Mouse (Mus musculus): ENCODE measurements around the gene Ptgr1. TPM values are rescaled to one million over a fixed set of nuclear protein-coding genes. Genes with fewer than 3 reads are reported as not detected.
A peak's percentile ranks its signal among the peaks of the same experiment; 100 is the strongest.

Gene Ptgr1
- polyA plus RNA-seq, 1 experiment from 2014 or later: 13.5 TPM

- in situ Hi-C loops (cut with MboI; ENCODE audit: low pct_unique_long_range_greater_than_20kb): no loop called here
- no peaks in the 10 kb centered on the region for H3K27me3 ChIP-seq
- ChIA-PET POLR2A (no interaction called here), CTCF (no interaction called here)
- DNase-seq (ENCODE audit: low read depth, low spot score) (no peak), ATAC-seq (no peak)
- no peak for TF ChIP-seq CTCF (IDR thresholded peaks at IDR 0.05)
Measured at GRCm38 (mm10) chr4:58961719-58962118, 25.2 kb downstream of the Ptgr1 start.

GRCm38 (mm10) chr4:58952630-58953029 is 34.3 kb downstream of the Ptgr1 start:
- no peaks in the 10 kb centered on the region for H3K27me3 ChIP-seq
- no peak for ATAC-seq
- DNase-seq (ENCODE audit: low read depth, low spot score): no peak
- in situ Hi-C loops (cut with MboI; ENCODE audit: low pct_unique_long_range_greater_than_20kb): no loop called here
- POLR2A ChIA-PET: no interaction called here
- CTCF ChIA-PET: no interaction called here
- no peak for TF ChIP-seq CTCF (IDR thresholded peaks at IDR 0.05)

GRCm38 (mm10) chr4:58948391-58948790 is 38.5 kb downstream of the Ptgr1 start:
- ATAC-seq: no peak
- no peak for DNase-seq (ENCODE audit: low read depth, low spot score)
- TF ChIP-seq CTCF (IDR thresholded peaks at IDR 0.05): no peak
- ChIA-PET POLR2A (no interaction called here), CTCF (interaction anchor here (1.2 kb wide), 1 partner anchor 13 kb away, joined by 4 read pairs; no protein-coding TSS in a partner anchor)
- in situ Hi-C loops (cut with MboI; ENCODE audit: low pct_unique_long_range_greater_than_20kb): no loop called here
- H3K27me3 ChIP-seq: peaks cover 3% of the 10 kb centered on the region

GRCm38 (mm10) chr4:58944695-58945094 is 42.2 kb downstream of the Ptgr1 start:
- no peak for DNase-seq (ENCODE audit: low read depth, low spot score)
- CTCF ChIA-PET: no interaction called here
- peaks cover 3% of the 10 kb centered on the region for H3K27me3 ChIP-seq
- TF ChIP-seq CTCF (IDR thresholded peaks at IDR 0.05): no peak
- POLR2A ChIA-PET: no interaction called here
- ATAC-seq: no peak
- in situ Hi-C loops (cut with MboI; ENCODE audit: low pct_unique_long_range_greater_than_20kb): no loop called here

GRCm38 (mm10) chr4:58944206-58944553 is 42.7 kb downstream of the Ptgr1 start:
- no peak for TF ChIP-seq CTCF (IDR thresholded peaks at IDR 0.05)
- ATAC-seq (no peak), DNase-seq (ENCODE audit: low read depth, low spot score) (no peak)
- ChIA-PET POLR2A (no interaction called here), CTCF (interaction anchor here (1.0 kb wide), 1 partner anchor 56 kb away, joined by 3 read pairs; no protein-coding TSS in a partner anchor)
- peaks cover 3% of the 10 kb centered on the region for H3K27me3 ChIP-seq
- in situ Hi-C loops (cut with MboI; ENCODE audit: low pct_unique_long_range_greater_than_20kb): no loop called here

GRCm38 (mm10) chr4:58943420-58944205 is 43.3 kb downstream of the Ptgr1 start, which contains the start of gene Zkscan16:
Gene Zkscan16, plus strand, starts transcription at chr4:58943628.
- ChIA-PET POLR2A (no interaction called here), CTCF (interaction anchor here (1.0 kb wide), 1 partner anchor 56 kb away, joined by 3 read pairs; no protein-coding TSS in a partner anchor)
- no peak for TF ChIP-seq CTCF (IDR thresholded peaks at IDR 0.05)
- H3K27me3 ChIP-seq: peaks cover 3% of the 10 kb centered on the region
- ATAC-seq: no peak
- in situ Hi-C loops (cut with MboI; ENCODE audit: low pct_unique_long_range_greater_than_20kb): no loop called here
- peak; percentile 7 for DNase-seq (ENCODE audit: low read depth, low spot score)

- CTCF ChIA-PET: no interaction called here
- ATAC-seq (no peak), DNase-seq (ENCODE audit: low read depth, low spot score) (no peak)
- POLR2A ChIA-PET: interaction anchor here (1.0 kb wide), 1 partner anchor 31 kb away, joined by 3 read pairs; no protein-coding TSS in a partner anchor
- no peak for TF ChIP-seq CTCF (IDR thresholded peaks at IDR 0.05)
- in situ Hi-C loops (cut with MboI; ENCODE audit: low pct_unique_long_range_greater_than_20kb): no loop called here
- peaks cover 3% of the 10 kb centered on the region for H3K27me3 ChIP-seq
Measured at GRCm38 (mm10) chr4:58942942-58943341, 44.0 kb downstream of the Ptgr1 start.

- CTCF ChIA-PET: no interaction called here
- POLR2A ChIA-PET: interaction anchor here (0.6 kb wide), 1 partner anchor 48 kb away, joined by 3 read pairs; no protein-coding TSS in a partner anchor
- H3K27me3 ChIP-seq: peaks cover 3% of the 10 kb centered on the region
- ATAC-seq (no peak), DNase-seq (ENCODE audit: low read depth, low spot score) (no peak)
- no peak for TF ChIP-seq CTCF (IDR thresholded peaks at IDR 0.05)
- in situ Hi-C loops (cut with MboI; ENCODE audit: low pct_unique_long_range_greater_than_20kb): no loop called here
Measured at GRCm38 (mm10) chr4:58941638-58942037, 45.3 kb downstream of the Ptgr1 start.

- ATAC-seq (no peak), DNase-seq (ENCODE audit: low read depth, low spot score) (no peak)
- H3K27me3 ChIP-seq: no peaks in the 10 kb centered on the region
- CTCF ChIA-PET: interaction anchor here (1.4 kb wide), 1 partner anchor 12 kb away, joined by 4 read pairs; no protein-coding TSS in a partner anchor
- POLR2A ChIA-PET: no interaction called here
- in situ Hi-C loops (cut with MboI; ENCODE audit: low pct_unique_long_range_greater_than_20kb): no loop called here
- TF ChIP-seq CTCF (IDR thresholded peaks at IDR 0.05): no peak
Measured at GRCm38 (mm10) chr4:58935846-58936245, 51.1 kb downstream of the Ptgr1 start.

- ATAC-seq: peak; percentile 39
- no peak for TF ChIP-seq CTCF (IDR thresholded peaks at IDR 0.05)
- POLR2A ChIA-PET: no interaction called here
- DNase-seq (ENCODE audit: low read depth, low spot score): no peak
- no peaks in the 10 kb centered on the region for H3K27me3 ChIP-seq
- in situ Hi-C loops (cut with MboI; ENCODE audit: low pct_unique_long_range_greater_than_20kb): no loop called here
- CTCF ChIA-PET: interaction anchor here (1.4 kb wide), 1 partner anchor 13 kb away, joined by 4 read pairs; no protein-coding TSS in a partner anchor
Measured at GRCm38 (mm10) chr4:58934746-58935476, 52.0 kb downstream of the Ptgr1 start.

GRCm38 (mm10) chr4:58934308-58934707 is 52.6 kb downstream of the Ptgr1 start:
- in situ Hi-C loops (cut with MboI; ENCODE audit: low pct_unique_long_range_greater_than_20kb): no loop called here
- ChIA-PET CTCF (no interaction called here), POLR2A (no interaction called here)
- no peak for ATAC-seq
- H3K27me3 ChIP-seq: no peaks in the 10 kb centered on the region
- TF ChIP-seq CTCF (IDR thresholded peaks at IDR 0.05): no peak
- no peak for DNase-seq (ENCODE audit: low read depth, low spot score)

All from Patski (cell line).